Mouse (Mus musculus): ENCODE data around the gene Sept9. TPM values are rescaled to one million over a fixed set of nuclear protein-coding genes. Genes with fewer than 3 reads are reported as not detected.
"Not testable (repeated sequence)": the region's sequence is repeated elsewhere in the genome, so short reads cannot be mapped to it uniquely, and the experiment has no call there.

The Sept9 gene
- polyA plus RNA-seq, 1 experiment from 2014 or later: 265 TPM

DNA sequence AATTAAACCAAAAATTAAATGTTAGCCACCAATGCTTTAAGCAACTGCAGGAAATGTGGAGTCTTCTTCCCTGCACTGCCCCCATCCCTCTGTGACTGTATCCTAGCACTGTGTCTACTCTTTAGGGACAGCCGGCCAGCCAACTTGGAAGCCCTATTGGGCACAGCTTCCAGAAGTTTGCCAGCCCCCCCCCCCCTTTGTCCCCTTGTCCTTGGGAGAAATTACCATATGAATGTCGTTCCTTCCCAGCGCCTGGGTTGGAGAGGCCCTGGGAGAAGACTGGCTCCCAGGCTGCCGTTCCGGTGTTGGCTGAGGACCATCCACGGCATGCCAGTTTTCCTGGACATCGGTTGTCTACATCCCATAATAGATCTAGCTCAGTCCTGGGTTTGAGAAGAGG is 141.8 kb downstream of the Sept9 start:
- Histone ChIP-seq H3K27me3 (ENCODE audit: low read depth, poor library complexity, severe bottlenecking) (no peaks in the 10 kb centered on the region), H3K27ac (no peak overlapping the region), H3K4me3 (no peak overlapping the region), H3K9me3 (replicated peaks) (no peaks in the 10 kb centered on the region), H3K4me1 (peaks cover 78% of the 10 kb centered on the region), H3K36me3 (peaks cover 52% of the 10 kb centered on the region)
- 75% methylated on average over 7 of the region's 7 CpGs for WGBS
- DNase-seq (ENCODE audit: low spot score): no peak

DNA sequence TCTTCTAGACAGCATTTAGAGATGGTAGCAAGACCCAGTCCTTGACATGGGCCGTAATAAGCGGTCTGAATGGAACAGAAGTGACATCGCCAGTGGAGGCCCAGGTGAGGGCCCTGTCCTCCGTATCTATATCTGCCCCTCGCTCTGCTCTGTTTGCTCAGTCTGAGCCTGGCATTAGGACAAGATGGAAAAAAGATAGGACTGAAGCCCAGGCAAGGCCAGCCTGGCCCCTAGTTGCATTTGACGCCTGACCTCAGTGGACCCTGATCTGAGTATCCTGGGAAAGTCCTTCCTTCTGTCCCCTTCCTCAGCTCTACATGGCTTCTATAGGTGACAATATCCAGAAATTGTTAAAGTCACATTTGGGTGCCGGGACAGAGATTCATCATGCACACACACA is 142.6 kb downstream of the Sept9 start:
- Histone ChIP-seq H3K4me1 (peaks cover 83% of the 10 kb centered on the region), H3K36me3 (peaks cover 46% of the 10 kb centered on the region), H3K9me3 (replicated peaks) (no peaks in the 10 kb centered on the region), H3K27me3 (ENCODE audit: low read depth, poor library complexity, severe bottlenecking) (no peaks in the 10 kb centered on the region), H3K27ac (no peak overlapping the region), H3K4me3 (no peak overlapping the region)
- no peak for DNase-seq (ENCODE audit: low spot score)
- 95% methylated on average over 7 of the region's 7 CpGs for WGBS

DNA sequence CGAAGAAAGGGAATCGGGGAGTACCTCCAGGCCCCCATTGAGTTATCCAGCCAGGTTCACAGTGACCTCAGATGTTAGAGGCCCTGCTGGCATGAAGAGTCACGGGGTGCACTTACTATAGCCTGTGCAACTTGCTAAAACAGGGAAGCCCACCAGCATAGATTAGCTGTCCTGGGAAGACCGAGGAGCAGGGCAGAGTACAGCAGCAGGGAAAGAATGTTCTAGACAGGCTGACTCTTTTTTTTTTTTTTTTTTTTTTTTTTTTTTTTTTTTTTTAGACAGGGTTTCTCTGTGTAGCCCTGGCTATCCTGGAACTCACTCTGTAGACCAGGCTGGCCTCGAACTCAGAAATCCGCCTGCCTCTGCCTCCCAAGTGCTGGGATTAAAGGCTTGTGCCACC is 143.0 kb downstream of the Sept9 start:
- Histone ChIP-seq H3K36me3 (peaks cover 42% of the 10 kb centered on the region), H3K4me1 (peaks cover 87% of the 10 kb centered on the region)
- not testable (repeated sequence) for DNase-seq (ENCODE audit: low spot score); H3K9me3 ChIP-seq (replicated peaks); H3K27me3 ChIP-seq (ENCODE audit: low read depth, poor library complexity, severe bottlenecking); H3K27ac ChIP-seq; H3K4me3 ChIP-seq
- WGBS: 94% methylated on average over 6 of the region's 6 CpGs

- WGBS: 88% methylated on average over 5 of the region's 5 CpGs
- Histone ChIP-seq H3K9me3 (replicated peaks) (no peaks in the 10 kb centered on the region), H3K27me3 (ENCODE audit: low read depth, poor library complexity, severe bottlenecking) (no peaks in the 10 kb centered on the region), H3K27ac (0 out of 2 replicates have a peak overlapping the region, but pooled peaks have one; percentile 86), H3K4me3 (no peak overlapping the region), H3K36me3 (peaks cover 33% of the 10 kb centered on the region), H3K4me1 (peaks cover 87% of the 10 kb centered on the region)
- no peak for DNase-seq (ENCODE audit: low spot score)
These were observed 144.3 kb downstream of the Sept9 start for GRCm38 (mm10) chr11:117343800-117344199.

GRCm38 (mm10) chr11:117344339-117345021 is 145.0 kb downstream of the Sept9 start:
- peaks cover 89% of the 10 kb centered on the region for H3K4me1 ChIP-seq
- 51% methylated on average over 11 of the region's 11 CpGs for WGBS
- no peaks in the 10 kb centered on the region for H3K9me3 ChIP-seq (replicated peaks)
- peak overlapping the region; percentile 86 for H3K27ac ChIP-seq
- DNase-seq (ENCODE audit: low spot score): no peak
- H3K4me3 ChIP-seq: peak overlapping the region; percentile 29
- H3K27me3 ChIP-seq (ENCODE audit: low read depth, poor library complexity, severe bottlenecking): no peaks in the 10 kb centered on the region
- H3K36me3 ChIP-seq: peaks cover 33% of the 10 kb centered on the region

DNA sequence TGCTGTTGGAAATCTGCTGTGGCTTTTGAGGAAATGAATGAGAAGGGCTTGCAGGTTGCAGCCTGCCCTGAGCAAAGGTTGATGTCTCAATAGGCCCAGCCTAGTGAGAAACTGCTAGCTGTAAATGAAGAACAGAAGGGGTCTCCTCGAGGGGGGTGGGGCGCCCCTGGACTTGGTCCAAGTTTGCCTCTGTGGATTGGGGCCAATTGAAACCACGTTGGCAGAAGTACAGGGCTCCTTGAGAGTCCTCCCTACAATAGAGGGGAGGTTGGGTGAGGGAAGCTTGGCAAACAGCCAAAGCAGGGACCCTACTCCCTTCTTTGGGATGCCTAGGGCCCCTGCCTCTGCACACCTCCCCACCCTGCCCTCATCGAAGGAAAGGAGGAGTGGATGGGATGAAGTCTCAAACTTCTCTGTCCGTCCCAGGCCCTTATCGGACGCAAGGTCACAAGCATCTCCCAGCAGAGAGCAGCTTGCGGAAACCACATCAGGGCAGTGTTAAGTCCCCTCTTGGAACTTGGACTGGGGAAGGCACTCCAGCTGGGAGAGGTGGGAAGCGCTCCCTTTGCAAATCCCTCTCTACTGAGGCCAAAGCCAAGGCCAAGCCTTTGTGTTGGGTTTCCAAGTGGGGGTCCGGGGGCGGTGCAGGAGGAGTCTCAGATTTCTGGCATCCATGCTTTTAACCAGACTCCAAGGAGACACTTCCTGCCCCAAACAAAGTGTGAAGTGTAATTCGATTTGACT is 145.7 kb downstream of the Sept9 start:
- peak; percentile 60 for DNase-seq (ENCODE audit: low spot score)
- WGBS: 43% methylated on average over 12 of the region's 12 CpGs

GRCm38 (mm10) chr11:117347256-117347655 is 147.8 kb downstream of the Sept9 start:
- 94% methylated on average over 4 of the region's 4 CpGs for WGBS
- Histone ChIP-seq H3K4me1 (peaks cover 84% of the 10 kb centered on the region), H3K36me3 (peaks cover 25% of the 10 kb centered on the region), H3K9me3 (replicated peaks) (no peaks in the 10 kb centered on the region), H3K4me3 (peak overlapping the region; percentile 6; the same call in 1 of the 2 replicates), H3K27me3 (ENCODE audit: low read depth, poor library complexity, severe bottlenecking) (no peaks in the 10 kb centered on the region), H3K27ac (peak overlapping the region; percentile 86)
- no peak for DNase-seq (ENCODE audit: low spot score)

More for the DNA sequence above, 145.7 kb downstream of the Sept9 start:
- Histone ChIP-seq H3K36me3 (peaks cover 27% of the 10 kb centered on the region), H3K9me3 (replicated peaks) (no peaks in the 10 kb centered on the region), H3K27ac (peak overlapping the region; percentile 86), H3K4me1 (peaks cover 89% of the 10 kb centered on the region), H3K4me3 (peak overlapping the region; percentile 29), H3K27me3 (ENCODE audit: low read depth, poor library complexity, severe bottlenecking) (no peaks in the 10 kb centered on the region)

- DNase-seq (ENCODE audit: low spot score): no peak
- peak overlapping the region; percentile 38 for H3K4me3 ChIP-seq
- H3K9me3 ChIP-seq (replicated peaks): no peaks in the 10 kb centered on the region
- peak overlapping the region; percentile 86 for H3K27ac ChIP-seq
- no peaks in the 10 kb centered on the region for H3K27me3 ChIP-seq (ENCODE audit: low read depth, poor library complexity, severe bottlenecking)
- 70% methylated on average over 10 of the region's 10 CpGs for WGBS
- peaks cover 76% of the 10 kb centered on the region for H3K4me1 ChIP-seq
- H3K36me3 ChIP-seq: peaks cover 31% of the 10 kb centered on the region
These were observed 149.1 kb downstream of the Sept9 start for GRCm38 (mm10) chr11:117348429-117349103.

- Histone ChIP-seq H3K4me3 (peak overlapping the region; percentile 38), H3K36me3 (peaks cover 42% of the 10 kb centered on the region), H3K27me3 (ENCODE audit: low read depth, poor library complexity, severe bottlenecking) (no peaks in the 10 kb centered on the region), H3K27ac (peak overlapping the region; percentile 86), H3K4me1 (peaks cover 65% of the 10 kb centered on the region), H3K9me3 (replicated peaks) (no peaks in the 10 kb centered on the region)
- DNase-seq (ENCODE audit: low spot score): peak; percentile 68
- 15% methylated on average over 20 of the region's 20 CpGs for WGBS
These were observed 150.2 kb downstream of the Sept9 start for GRCm38 (mm10) chr11:117349429-117350363.

- H3K9me3 ChIP-seq (replicated peaks): no peaks in the 10 kb centered on the region
- WGBS: 87% methylated on average over 11 of the region's 11 CpGs
- no peak for DNase-seq (ENCODE audit: low spot score)
- peaks cover 60% of the 10 kb centered on the region for H3K4me1 ChIP-seq
- H3K4me3 ChIP-seq: peak overlapping the region; percentile 38
- peaks cover 52% of the 10 kb centered on the region for H3K36me3 ChIP-seq
- H3K27ac ChIP-seq: peak overlapping the region; percentile 86
- H3K27me3 ChIP-seq (ENCODE audit: low read depth, poor library complexity, severe bottlenecking): no peaks in the 10 kb centered on the region
These were observed 151.2 kb downstream of the Sept9 start for GRCm38 (mm10) chr11:117350462-117351222.

DNA sequence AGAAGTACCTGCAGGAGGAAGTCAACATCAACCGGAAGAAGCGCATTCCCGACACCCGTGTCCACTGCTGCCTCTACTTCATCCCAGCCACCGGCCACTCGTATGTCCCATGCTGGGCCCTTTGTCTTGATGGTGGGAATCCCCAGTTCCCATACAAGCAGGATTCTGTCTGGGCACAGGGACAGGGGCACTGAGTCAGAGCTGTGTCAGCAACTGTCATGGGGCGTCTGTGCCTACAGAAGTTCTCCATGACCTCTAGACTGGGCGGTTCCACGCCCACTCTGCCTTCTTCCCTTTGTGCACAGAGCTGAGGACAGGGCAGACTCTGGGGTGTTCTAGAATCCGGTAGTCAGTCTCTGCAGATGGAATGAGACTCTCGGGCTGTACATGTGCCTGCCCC is 153.7 kb downstream of the Sept9 start:
- WGBS: 95% methylated on average over 11 of the region's 11 CpGs
- Histone ChIP-seq H3K4me3 (no peak overlapping the region), H3K36me3 (peaks cover 76% of the 10 kb centered on the region)

More for the DNA sequence above, 153.7 kb downstream of the Sept9 start:
- no peak for DNase-seq (ENCODE audit: low spot score)
- no peaks in the 10 kb centered on the region for H3K9me3 ChIP-seq (replicated peaks)
- H3K27ac ChIP-seq: 0 out of 2 replicates have a peak overlapping the region, but pooled peaks have one; percentile 7
- H3K27me3 ChIP-seq (ENCODE audit: low read depth, poor library complexity, severe bottlenecking): no peaks in the 10 kb centered on the region
- H3K4me1 ChIP-seq: peaks cover 42% of the 10 kb centered on the region
